Mouse (Mus musculus): Measurements from ENCODE around the gene Fat4. TPM values are rescaled to one million over a fixed set of nuclear protein-coding genes. Genes with fewer than 3 reads are reported as not detected.

The Fat4 gene
- 0.02 TPM for polyA plus RNA-seq (2017; shearing (Covaris generic))

GRCm38 (mm10) chr3:38886890-38887355, at the start of gene Fat4:
Gene Fat4 (plus strand): TSS chr3:38886940.

